Mouse (Mus musculus): ENCODE results near the gene Siglece. TPM values are rescaled to one million over a fixed set of nuclear protein-coding genes. Genes with fewer than 3 reads are reported as not detected.

Gene Siglece
- polyA plus RNA-seq, 1 experiment from 2014 or later, result 0.36 TPM

DNA sequence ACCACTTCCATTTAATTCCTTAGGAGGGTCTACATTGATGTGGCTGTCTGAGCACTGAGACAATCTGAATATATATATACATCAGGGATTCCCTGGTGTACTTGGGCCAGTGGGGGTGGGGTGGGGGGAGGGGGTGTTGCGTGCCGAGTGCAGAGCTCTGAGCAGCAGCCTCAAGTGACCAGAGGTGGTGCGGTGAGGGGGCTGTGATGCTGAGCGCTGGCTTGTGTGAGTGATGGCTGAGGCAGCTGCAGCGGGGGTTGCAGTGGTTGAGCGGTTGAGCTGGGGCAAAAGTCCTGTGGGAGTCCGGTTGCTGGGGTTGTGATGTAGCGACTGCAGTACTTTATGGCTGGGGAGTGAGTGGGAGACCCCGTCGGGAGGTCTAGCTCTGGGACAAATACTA is 36.1 kb downstream of the Siglece start:
- no peak overlapping the region for H3K9ac ChIP-seq
- H3K4me3 ChIP-seq, result peak overlapping the region; percentile 10; the same call in 1 of the 2 replicates
- no peaks in the 10 kb centered on the region for H3K27me3 ChIP-seq
- no peak overlapping the region for H3K27ac ChIP-seq (replicated peaks)
- no peaks in the 10 kb centered on the region for H3K36me3 ChIP-seq
- 13% methylated on average over 10 of the region's 10 CpGs for WGBS
- H3K4me2 ChIP-seq, result peak overlapping the region; percentile 35
- H3K4me1 ChIP-seq (replicated peaks), result no peaks in the 10 kb centered on the region
- ATAC-seq (ENCODE audit: low FRiP score, low read depth), result 0 out of 2 replicates have a peak, but pooled peaks have one; percentile 30
- no peaks in the 10 kb centered on the region for H3K9me3 ChIP-seq

- no peaks in the 10 kb centered on the region for H3K36me3 ChIP-seq
- H3K4me2 ChIP-seq, result no peak overlapping the region
- H3K4me3 ChIP-seq, result no peak overlapping the region
- no peaks in the 10 kb centered on the region for H3K4me1 ChIP-seq (replicated peaks)
- no peak for ATAC-seq (ENCODE audit: low FRiP score, low read depth)
- no peaks in the 10 kb centered on the region for H3K27me3 ChIP-seq
- H3K27ac ChIP-seq (replicated peaks), result no peak overlapping the region
- 83% methylated on average over 7 of the region's 7 CpGs for WGBS
- no peaks in the 10 kb centered on the region for H3K9me3 ChIP-seq
- H3K9ac ChIP-seq, result no peak overlapping the region
These were observed 37.0 kb downstream of the Siglece start for GRCm38 (mm10) chr7:43622927-43623326.

DNA sequence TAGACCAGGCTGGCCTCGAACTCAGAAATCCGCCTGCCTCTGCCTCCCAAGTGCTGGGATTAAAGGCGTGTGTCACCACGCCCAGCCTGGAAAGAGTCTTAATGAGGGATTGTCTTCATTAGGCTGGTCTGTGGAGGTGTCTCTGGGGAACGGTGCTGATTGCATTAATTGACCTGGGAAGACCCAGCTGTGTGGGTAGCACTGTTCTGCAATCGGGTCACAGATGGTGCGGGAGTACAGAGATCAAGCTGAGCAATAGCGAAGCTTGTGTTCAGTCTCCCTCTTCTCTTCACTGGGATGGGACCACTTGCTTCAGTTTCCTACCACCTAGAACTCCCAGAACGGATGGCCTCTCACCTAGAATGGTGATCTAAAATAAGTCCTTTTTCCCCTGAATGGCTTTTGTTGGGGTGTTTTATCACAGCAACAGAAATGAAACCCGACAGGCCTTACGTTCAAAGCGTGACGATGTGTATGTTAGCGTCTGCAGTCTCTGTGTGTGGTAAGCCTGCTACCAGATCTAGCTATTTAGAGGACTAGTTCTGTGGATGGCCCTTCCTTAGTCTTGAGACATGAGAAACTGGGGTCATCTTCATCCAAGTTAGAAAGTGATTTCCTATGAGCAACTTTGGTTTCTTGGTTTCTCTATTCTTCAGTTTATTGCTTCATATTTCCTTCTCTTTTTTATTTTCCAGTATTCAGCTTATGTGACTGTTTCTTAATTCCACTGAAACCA is 46.0 kb downstream of the Siglece start:
- H3K36me3 ChIP-seq, result no peaks in the 10 kb centered on the region
- WGBS, result 79% methylated on average over 14 of the region's 14 CpGs
- H3K27me3 ChIP-seq, result no peaks in the 10 kb centered on the region
- no peak overlapping the region for H3K27ac ChIP-seq (replicated peaks)
- H3K4me2 ChIP-seq, result no peak overlapping the region
- H3K9me3 ChIP-seq, result no peaks in the 10 kb centered on the region
- no peak overlapping the region for H3K4me3 ChIP-seq
- no peak for ATAC-seq (ENCODE audit: low FRiP score, low read depth)
- no peak overlapping the region for H3K9ac ChIP-seq
- H3K4me1 ChIP-seq (replicated peaks), result no peaks in the 10 kb centered on the region

GRCm38 (mm10) chr7:43608316-43608824 is 51.6 kb downstream of the Siglece start:
- H3K4me2 ChIP-seq, result no peak overlapping the region
- no peak overlapping the region for H3K27ac ChIP-seq (replicated peaks)
- 0 out of 2 replicates have a peak, but pooled peaks cover 5% of the 10 kb centered on the region for H3K4me1 ChIP-seq (replicated peaks)
- no peaks in the 10 kb centered on the region for H3K9me3 ChIP-seq
- no peak overlapping the region for H3K4me3 ChIP-seq
- ATAC-seq (ENCODE audit: low FRiP score, low read depth), result no peak
- H3K27me3 ChIP-seq, result no peaks in the 10 kb centered on the region
- no peak overlapping the region for H3K9ac ChIP-seq
- WGBS, result 85% methylated on average over 7 of the region's 7 CpGs
- H3K36me3 ChIP-seq, result no peaks in the 10 kb centered on the region

DNA sequence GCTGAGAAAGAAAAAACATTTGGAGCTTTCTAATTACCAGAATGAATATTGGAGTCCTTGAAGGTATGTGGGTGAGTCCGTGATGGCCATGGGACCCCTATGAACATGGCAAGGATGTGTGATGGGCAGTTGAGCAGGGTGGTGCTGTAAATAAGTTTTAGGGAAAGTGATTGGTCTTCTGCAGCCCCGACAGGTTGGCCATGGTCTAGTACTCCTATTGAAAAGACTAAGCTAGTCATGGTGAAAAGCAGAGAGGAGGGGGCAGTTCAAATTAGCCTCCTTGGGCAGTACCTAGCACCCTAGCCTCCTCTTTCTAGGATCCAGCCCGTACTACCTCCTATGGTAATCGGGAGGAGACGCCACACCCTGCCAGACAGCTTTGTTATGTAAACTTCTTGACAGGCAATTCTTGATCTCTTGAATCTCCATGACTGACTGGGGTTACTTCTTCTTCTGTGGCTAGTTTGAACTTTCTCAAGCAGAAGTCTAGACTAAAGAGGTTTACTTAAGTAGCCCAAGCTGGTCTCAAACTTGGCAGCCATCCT is 52.1 kb downstream of the Siglece start:
- Histone ChIP-seq H3K4me2 (peak overlapping the region; percentile 76), H3K4me1 (replicated peaks) (0 out of 2 replicates have a peak, but pooled peaks cover 5% of the 10 kb centered on the region), H3K27ac (replicated peaks) (no peak overlapping the region), H3K4me3 (no peak overlapping the region), H3K9ac (no peak overlapping the region), H3K9me3 (no peaks in the 10 kb centered on the region), H3K36me3 (no peaks in the 10 kb centered on the region), H3K27me3 (no peaks in the 10 kb centered on the region)
- ATAC-seq (ENCODE audit: low FRiP score, low read depth), result no peak
- 35% methylated on average over 5 of the region's 5 CpGs for WGBS

- Histone ChIP-seq H3K36me3 (no peaks in the 10 kb centered on the region), H3K4me2 (peak within 1 kb of the TSS; percentile 76), H3K27me3 (no peaks in the 10 kb centered on the region), H3K9ac (peak within 1 kb of the TSS; percentile 30), H3K9me3 (no peaks in the 10 kb centered on the region), H3K27ac (replicated peaks) (no peak within 1 kb of the TSS), H3K4me1 (replicated peaks) (0 out of 2 replicates have a peak, but pooled peaks cover 5% of the 10 kb centered on the region), H3K4me3 (peak within 1 kb of the TSS; percentile 41)
- ATAC-seq (ENCODE audit: low FRiP score, low read depth), result peak; percentile 93
- WGBS, result 14% methylated on average over 41 of the region's 41 CpGs
These were observed 52.8 kb downstream of the Siglece start, which contains the start of gene Zfp819 for GRCm38 (mm10) chr7:43606896-43607742. Zfp819 (plus strand) TSS chr7:43607169.

- Histone ChIP-seq H3K27me3 (no peaks in the 10 kb centered on the region), H3K9me3 (no peaks in the 10 kb centered on the region), H3K27ac (replicated peaks) (no peak overlapping the region), H3K4me1 (replicated peaks) (no peaks in the 10 kb centered on the region), H3K4me3 (no peak overlapping the region), H3K36me3 (no peaks in the 10 kb centered on the region), H3K9ac (no peak overlapping the region), H3K4me2 (no peak overlapping the region)
- ATAC-seq (ENCODE audit: low FRiP score, low read depth), result no peak
- 36% methylated on average over 5 of the region's 5 CpGs for WGBS
These were observed 58.1 kb downstream of the Siglece start for GRCm38 (mm10) chr7:43601884-43602283.

Other genes with a start within 250 kb of the Siglece start
- not detected in 2 replicates for gene Lim2, start 232.5 kb downstream of the Siglece start, polyA plus RNA-seq (2015; fragmentation: Nextera tagmentation; extraction: Ambion mirVana)
- not detected in 2 replicates for gene Nkg7, start 223.1 kb downstream of the Siglece start, polyA plus RNA-seq (2015; fragmentation: Nextera tagmentation; extraction: Ambion mirVana)
- gene Cldnd2, start 219.4 kb downstream of the Siglece start, polyA plus RNA-seq (2015; fragmentation: Nextera tagmentation; extraction: Ambion mirVana), result not detected in 2 replicates
- 129 and 138 TPM in 2 replicates for gene Etfb, start 216.1 kb downstream of the Siglece start, polyA plus RNA-seq (2015; fragmentation: Nextera tagmentation; extraction: Ambion mirVana)
- 0.41 TPM in 1 of 2 replicates, not detected in the other for gene Gm45233, start 216.0 kb downstream of the Siglece start, polyA plus RNA-seq (2015; fragmentation: Nextera tagmentation; extraction: Ambion mirVana)
- gene Vsig10l, start 197.0 kb downstream of the Siglece start, polyA plus RNA-seq (2015; fragmentation: Nextera tagmentation; extraction: Ambion mirVana), result 21.0 and 21.4 TPM in 2 replicates
- 9.6 and 10.7 TPM in 2 replicates for gene Iglon5, start 170.1 kb downstream of the Siglece start, polyA plus RNA-seq (2015; fragmentation: Nextera tagmentation; extraction: Ambion mirVana)
- 0.12 TPM in 1 of 2 replicates, not detected in the other for gene 4931406B18Rik, start 154.2 kb downstream of the Siglece start, polyA plus RNA-seq (2015; fragmentation: Nextera tagmentation; extraction: Ambion mirVana)
- 1.6 and 1.7 TPM in 2 replicates for gene Cd33, start 115.7 kb downstream of the Siglece start, polyA plus RNA-seq (2015; fragmentation: Nextera tagmentation; extraction: Ambion mirVana)
- gene Zfp658, start 97.9 kb downstream of the Siglece start, polyA plus RNA-seq (2015; fragmentation: Nextera tagmentation; extraction: Ambion mirVana), result 7.3 and 8.5 TPM in 2 replicates
- 14.2 and 14.8 TPM in 2 replicates for gene Zfp719, start 80.6 kb downstream of the Siglece start, polyA plus RNA-seq (2015; fragmentation: Nextera tagmentation; extraction: Ambion mirVana)
- gene Zfp819, start 53.0 kb downstream of the Siglece start, polyA plus RNA-seq (2015; fragmentation: Nextera tagmentation; extraction: Ambion mirVana), result 0.47 and 0.54 TPM in 2 replicates
- gene Ceacam18, start 25.5 kb downstream of the Siglece start, polyA plus RNA-seq (2015; fragmentation: Nextera tagmentation; extraction: Ambion mirVana), result 0.08 TPM in 2 replicates
- gene Ctu1, start 11.9 kb upstream of the Siglece start, polyA plus RNA-seq (2015; fragmentation: Nextera tagmentation; extraction: Ambion mirVana), result 21.4 and 21.5 TPM in 2 replicates
- not detected in 2 replicates for gene Klk14, start 30.3 kb upstream of the Siglece start, polyA plus RNA-seq (2015; fragmentation: Nextera tagmentation; extraction: Ambion mirVana)
- 0.17 and 0.18 TPM in 2 replicates for gene Klk13, start 52.4 kb upstream of the Siglece start, polyA plus RNA-seq (2015; fragmentation: Nextera tagmentation; extraction: Ambion mirVana)
- gene Klk12, start 108.7 kb upstream of the Siglece start, polyA plus RNA-seq (2015; fragmentation: Nextera tagmentation; extraction: Ambion mirVana), result 0.14 TPM in 1 of 2 replicates, not detected in the other
- gene Klk11, start 114.4 kb upstream of the Siglece start, polyA plus RNA-seq (2015; fragmentation: Nextera tagmentation; extraction: Ambion mirVana), result 0.22 and 0.27 TPM in 2 replicates
- 0.10 and 0.30 TPM in 2 replicates for gene Klk10, start 120.9 kb upstream of the Siglece start, polyA plus RNA-seq (2015; fragmentation: Nextera tagmentation; extraction: Ambion mirVana)
- gene Klk9, start 131.7 kb upstream of the Siglece start, polyA plus RNA-seq (2015; fragmentation: Nextera tagmentation; extraction: Ambion mirVana), result 0.13 and 0.14 TPM in 2 replicates
- gene Klk8, start 137.4 kb upstream of the Siglece start, polyA plus RNA-seq (2015; fragmentation: Nextera tagmentation; extraction: Ambion mirVana), result 10.1 TPM in 2 replicates
- 0.13 TPM in 1 of 2 replicates, not detected in the other for gene Klk7, start 151.1 kb upstream of the Siglece start, polyA plus RNA-seq (2015; fragmentation: Nextera tagmentation; extraction: Ambion mirVana)
- gene Klk6, start 164.3 kb upstream of the Siglece start, polyA plus RNA-seq (2015; fragmentation: Nextera tagmentation; extraction: Ambion mirVana), result not detected in 2 replicates
- not detected in 2 replicates for gene Klk5, start 181.8 kb upstream of the Siglece start, polyA plus RNA-seq (2015; fragmentation: Nextera tagmentation; extraction: Ambion mirVana)
- gene Klk4, start 221.0 kb upstream of the Siglece start, polyA plus RNA-seq (2015; fragmentation: Nextera tagmentation; extraction: Ambion mirVana), result 1.7 and 2.6 TPM in 2 replicates